Mouse (Mus musculus): ENCODE results near the gene Tmco1. TPM values are rescaled to one million over a fixed set of nuclear protein-coding genes. Genes with fewer than 3 reads are reported as not detected.

Gene Tmco1
- polyA plus RNA-seq (2015; fragmentation: Nextera tagmentation; extraction: Ambion mirVana), result 134 and 137 TPM in 2 replicates

GRCm38 (mm10) chr1:167308261-167309054 lies at the start of gene Tmco1:
Tmco1 (plus strand) TSS chr1:167308378.
- Histone ChIP-seq H3K36me3 (ENCODE audit: insufficient read depth, low read length) (no peaks in the 10 kb centered on the region), H3K9me3 (replicated peaks; ENCODE audit: low read length) (no peaks in the 10 kb centered on the region), H3K27me3 (ENCODE audit: insufficient read depth, low read length) (no peaks in the 10 kb centered on the region), H3K9ac (ENCODE audit: low read depth, low read length) (peak within 1 kb of the TSS; percentile 96), H3K4me2 (ENCODE audit: low read length) (peak within 1 kb of the TSS; percentile 94), H3K4me3 (replicated peaks; ENCODE audit: low read depth, low read length) (peak within 1 kb of the TSS; percentile 68), H3K27ac (peak within 1 kb of the TSS; percentile 95), H3K4me1 (replicated peaks; ENCODE audit: insufficient read depth, low read length) (0 out of 2 replicates have a peak, but pooled peaks cover 4% of the 10 kb centered on the region)
- DNase-seq (ENCODE audit: low spot score), result peak; percentile 97
- TF ChIP-seq CTCF (IDR thresholded peaks at IDR 0.05; ENCODE audit: low read depth), result no peak
- under 1% methylated on average over 82 of the region's 82 CpGs for WGBS
- ATAC-seq (replicated peaks; ENCODE audit: low FRiP score, low read depth), result peak; percentile 98

- ATAC-seq (replicated peaks; ENCODE audit: low FRiP score, low read depth) (no peak; the same call in 1 of the 2 replicates), DNase-seq (ENCODE audit: low spot score) (peak; percentile 47)
- Histone ChIP-seq H3K9me3 (replicated peaks; ENCODE audit: low read length) (no peaks in the 10 kb centered on the region), H3K4me1 (replicated peaks; ENCODE audit: insufficient read depth, low read length) (peaks cover 5% of the 10 kb centered on the region; the same call in 1 of the 2 replicates), H3K27me3 (ENCODE audit: insufficient read depth, low read length) (no peaks in the 10 kb centered on the region), H3K4me2 (ENCODE audit: low read length) (no peak overlapping the region), H3K4me3 (replicated peaks; ENCODE audit: low read depth, low read length) (no peak overlapping the region), H3K9ac (ENCODE audit: low read depth, low read length) (no peak overlapping the region), H3K27ac (no peak overlapping the region), H3K36me3 (ENCODE audit: insufficient read depth, low read length) (no peaks in the 10 kb centered on the region)
- TF ChIP-seq CTCF (IDR thresholded peaks at IDR 0.05; ENCODE audit: low read depth), result no peak
- WGBS, result 58% methylated on average over 10 of the region's 10 CpGs
These were observed 48.5 kb upstream of the Tmco1 start for GRCm38 (mm10) chr1:167259702-167260101.

- H3K36me3 ChIP-seq (ENCODE audit: insufficient read depth, low read length), result no peaks in the 10 kb centered on the region
- TF ChIP-seq CTCF (IDR thresholded peaks at IDR 0.05; ENCODE audit: low read depth), result no peak
- DNase-seq (ENCODE audit: low spot score) (no peak), ATAC-seq (replicated peaks; ENCODE audit: low FRiP score, low read depth) (no peak)
- no peaks in the 10 kb centered on the region for H3K9me3 ChIP-seq (replicated peaks; ENCODE audit: low read length)
- no peak overlapping the region for H3K27ac ChIP-seq
- H3K4me3 ChIP-seq (replicated peaks; ENCODE audit: low read depth, low read length), result no peak overlapping the region
- no peaks in the 10 kb centered on the region for H3K27me3 ChIP-seq (ENCODE audit: insufficient read depth, low read length)
- H3K4me2 ChIP-seq (ENCODE audit: low read length), result no peak overlapping the region
- 0 out of 2 replicates have a peak, but pooled peaks cover under 1% of the 10 kb centered on the region for H3K4me1 ChIP-seq (replicated peaks; ENCODE audit: insufficient read depth, low read length)
- WGBS, result 84% methylated on average over 11 of the region's 11 CpGs
- H3K9ac ChIP-seq (ENCODE audit: low read depth, low read length), result no peak overlapping the region
These were observed 46.4 kb upstream of the Tmco1 start for GRCm38 (mm10) chr1:167261750-167262149.

GRCm38 (mm10) chr1:167262489-167263041 lies 45.6 kb upstream of the Tmco1 start:
- no peak for ATAC-seq (replicated peaks; ENCODE audit: low FRiP score, low read depth)
- Histone ChIP-seq H3K4me3 (replicated peaks; ENCODE audit: low read depth, low read length) (no peak overlapping the region), H3K27me3 (ENCODE audit: insufficient read depth, low read length) (no peaks in the 10 kb centered on the region), H3K9me3 (replicated peaks; ENCODE audit: low read length) (no peaks in the 10 kb centered on the region), H3K9ac (ENCODE audit: low read depth, low read length) (no peak overlapping the region), H3K4me2 (ENCODE audit: low read length) (no peak overlapping the region), H3K4me1 (replicated peaks; ENCODE audit: insufficient read depth, low read length) (no peaks in the 10 kb centered on the region), H3K36me3 (ENCODE audit: insufficient read depth, low read length) (no peaks in the 10 kb centered on the region), H3K27ac (no peak overlapping the region)
- no peak for DNase-seq (ENCODE audit: low spot score)
- no peak for TF ChIP-seq CTCF (IDR thresholded peaks at IDR 0.05; ENCODE audit: low read depth)
- 52% methylated on average over 10 of the region's 10 CpGs for WGBS

- no peak overlapping the region for H3K9ac ChIP-seq (ENCODE audit: low read depth, low read length)
- no peak for TF ChIP-seq CTCF (IDR thresholded peaks at IDR 0.05; ENCODE audit: low read depth)
- H3K4me3 ChIP-seq (replicated peaks; ENCODE audit: low read depth, low read length), result no peak overlapping the region
- H3K27me3 ChIP-seq (ENCODE audit: insufficient read depth, low read length), result no peaks in the 10 kb centered on the region
- ATAC-seq (replicated peaks; ENCODE audit: low FRiP score, low read depth), result no peak
- no peaks in the 10 kb centered on the region for H3K36me3 ChIP-seq (ENCODE audit: insufficient read depth, low read length)
- no peak overlapping the region for H3K4me2 ChIP-seq (ENCODE audit: low read length)
- H3K9me3 ChIP-seq (replicated peaks; ENCODE audit: low read length), result no peaks in the 10 kb centered on the region
- WGBS, result 65% methylated on average over 4 of the region's 4 CpGs
- peaks cover 10% of the 10 kb centered on the region for H3K4me1 ChIP-seq (replicated peaks; ENCODE audit: insufficient read depth, low read length)
- no peak overlapping the region for H3K27ac ChIP-seq
- no peak for DNase-seq (ENCODE audit: low spot score)
These were observed 42.8 kb upstream of the Tmco1 start for GRCm38 (mm10) chr1:167265366-167265765.

GRCm38 (mm10) chr1:167266720-167267119 lies 41.5 kb upstream of the Tmco1 start:
- peaks cover 19% of the 10 kb centered on the region for H3K4me1 ChIP-seq (replicated peaks; ENCODE audit: insufficient read depth, low read length)
- 78% methylated on average over 3 of the region's 3 CpGs for WGBS
- no peak for TF ChIP-seq CTCF (IDR thresholded peaks at IDR 0.05; ENCODE audit: low read depth)

More at GRCm38 (mm10) chr1:167266720-167267119, 41.5 kb upstream of the Tmco1 start:
- no peaks in the 10 kb centered on the region for H3K9me3 ChIP-seq (replicated peaks; ENCODE audit: low read length)
- H3K9ac ChIP-seq (ENCODE audit: low read depth, low read length), result no peak overlapping the region
- H3K27me3 ChIP-seq (ENCODE audit: insufficient read depth, low read length), result no peaks in the 10 kb centered on the region
- H3K4me2 ChIP-seq (ENCODE audit: low read length), result no peak overlapping the region
- no peak overlapping the region for H3K4me3 ChIP-seq (replicated peaks; ENCODE audit: low read depth, low read length)
- H3K27ac ChIP-seq, result no peak overlapping the region
- no peaks in the 10 kb centered on the region for H3K36me3 ChIP-seq (ENCODE audit: insufficient read depth, low read length)
- DNase-seq (ENCODE audit: low spot score), result no peak
- no peak for ATAC-seq (replicated peaks; ENCODE audit: low FRiP score, low read depth)
